In the genomic region with DNA sequence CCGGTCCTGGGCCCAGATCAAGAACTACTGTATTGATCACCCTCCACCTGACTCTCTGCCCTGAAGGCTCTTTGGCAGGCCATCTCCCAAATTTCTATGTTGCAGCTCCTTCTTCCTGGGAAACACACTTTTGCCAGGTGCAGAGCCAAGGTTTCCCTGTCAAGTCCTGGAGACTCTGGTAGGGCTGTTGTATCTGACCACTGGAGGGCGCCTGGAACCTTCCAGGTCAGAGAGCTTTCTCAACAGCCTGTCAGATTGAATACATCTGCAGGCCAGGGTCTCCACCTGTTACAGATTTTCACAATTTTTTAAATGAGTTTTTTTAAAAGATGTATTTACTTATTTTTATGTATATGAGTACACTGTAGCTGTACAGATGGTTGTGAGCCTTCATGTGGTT, we compare ENCODE assay signal across 9 mouse cellular contexts. TPM values are rescaled to one million over a fixed set of nuclear protein-coding genes. Genes with fewer than 3 reads are reported as not detected.
A peak's percentile ranks its signal among the peaks of the same experiment; 100 is the strongest.
DNase-seq lines count a peak whose midpoint lies in the region; ATAC-seq and TF ChIP-seq lines count a peak whose summit lies in the region.
"Had no signal": no experiment of that assay in that cellular context is flagged by ENCODE, and none has a peak within 500 bp of the region (broad histone marks: within the 10 kb centered on the region; RNA-seq: fewer than 3 reads in every experiment).

No protein-coding gene starts in this region.

- no peaks in the 10 kb centered on the region for H3K4me1 ChIP-seq in heart, embryonic 12.5 days (replicated peaks)
- no peaks in the 10 kb centered on the region for H3K4me1 ChIP-seq in bone marrow, adult 2 months (ENCODE audit: control insufficient read depth, insufficient read depth, low read length)
- no peaks in the 10 kb centered on the region for H3K4me1 ChIP-seq in forebrain, embryonic 14.5 days (ENCODE audit: control insufficient read depth, insufficient read depth, low read length)
- no peaks in the 10 kb centered on the region for H3K4me1 ChIP-seq in intestine, embryonic 14.5 days (replicated peaks; ENCODE audit: control insufficient read depth, insufficient read depth, low read length)

- no peak for TF ChIP-seq POLR2A in bone marrow, adult 2 months (IDR thresholded peaks at IDR 0.05; ENCODE audit: borderline replicate concordance, control insufficient read depth, low read depth, low read length)

- no peaks in the 10 kb centered on the region for H3K27me3 ChIP-seq in heart, embryonic 12.5 days (replicated peaks)
- H3K27me3 ChIP-seq in forebrain, embryonic 14.5 days (replicated peaks; ENCODE audit: control insufficient read depth, insufficient read depth, low read length), result no peaks in the 10 kb centered on the region
- no peaks in the 10 kb centered on the region for H3K27me3 ChIP-seq in intestine, embryonic 14.5 days (replicated peaks; ENCODE audit: control insufficient read depth, insufficient read depth, low read length)
- H3K27me3 ChIP-seq: midbrain, embryonic 12.5 days had no signal

- peak; percentile 75 for TF ChIP-seq CTCF in bone marrow, adult 2 months (IDR thresholded peaks at IDR 0.05; ENCODE audit: control insufficient read depth, insufficient read depth, low read length)

- H3K4me2 ChIP-seq in heart, embryonic 12.5 days, result no peak overlapping the region
- H3K4me2 ChIP-seq in forebrain, embryonic 14.5 days (ENCODE audit: low read length), result no peak overlapping the region
- H3K4me2 ChIP-seq in intestine, embryonic 14.5 days (ENCODE audit: low read length), result no peak overlapping the region
- H3K4me2 ChIP-seq: midbrain, embryonic 12.5 days had no signal

- no peaks in the 10 kb centered on the region for H3K9me3 ChIP-seq in heart, embryonic 12.5 days (replicated peaks)
- H3K9me3 ChIP-seq in forebrain, embryonic 14.5 days (replicated peaks; ENCODE audit: control insufficient read depth, low read length), result no peaks in the 10 kb centered on the region
- H3K9me3 ChIP-seq in intestine, embryonic 14.5 days (ENCODE audit: control insufficient read depth, low read length), result no peaks in the 10 kb centered on the region
- H3K9me3 ChIP-seq: midbrain, embryonic 12.5 days had no signal

- H3K9ac ChIP-seq in heart, embryonic 12.5 days, result no peak overlapping the region
- H3K9ac ChIP-seq in forebrain, embryonic 14.5 days (ENCODE audit: low read length), result no peak overlapping the region
- no peak overlapping the region for H3K9ac ChIP-seq in intestine, embryonic 14.5 days (ENCODE audit: low read length)
- H3K9ac ChIP-seq: midbrain, embryonic 12.5 days had no signal

- peaks cover 25% of the 10 kb centered on the region for H3K36me3 ChIP-seq in heart, embryonic 12.5 days
- no peaks in the 10 kb centered on the region for H3K36me3 ChIP-seq in forebrain, embryonic 14.5 days (ENCODE audit: control insufficient read depth, insufficient read depth, low read length)
- no peaks in the 10 kb centered on the region for H3K36me3 ChIP-seq in intestine, embryonic 14.5 days (ENCODE audit: control insufficient read depth, insufficient read depth, low read length)
- H3K36me3 ChIP-seq: midbrain, embryonic 12.5 days had no signal

- ATAC-seq in heart, embryonic 12.5 days (ENCODE audit: insufficient number of reproducible peaks, low FRiP score), result no peak
- peak; percentile 59; the same call in 1 of the 2 replicates for ATAC-seq in forebrain, embryonic 14.5 days
- ATAC-seq in intestine, embryonic 14.5 days (replicated peaks; ENCODE audit: low FRiP score, low TSS enrichment, low read depth), result peak; percentile 56; the same call in 1 of the 2 replicates

- no peak overlapping the region for H3K4me3 ChIP-seq in heart, embryonic 12.5 days
- H3K4me3 ChIP-seq in bone marrow, adult 2 months (replicated peaks; ENCODE audit: control insufficient read depth, low read depth, low read length), result no peak overlapping the region
- H3K4me3 ChIP-seq in forebrain, embryonic 14.5 days (ENCODE audit: low read depth, low read length), result no peak overlapping the region
- H3K4me3 ChIP-seq in intestine, embryonic 14.5 days (ENCODE audit: low read depth, low read length), result no peak overlapping the region
- H3K4me3 ChIP-seq: midbrain, embryonic 12.5 days had no signal

- intact Hi-C loops in left cerebral cortex, postnatal 25 days (cut with DNase I), result no loop called here

- WGBS in heart, embryonic 12.5 days, result 31% methylated on average over 2 of the region's 2 CpGs
- 45% methylated on average over 2 of the region's 2 CpGs for WGBS in bone marrow, adult 2 months
- WGBS in forebrain, embryonic 14.5 days, result 44% methylated on average over 2 of the region's 2 CpGs
- WGBS in intestine, embryonic 14.5 days, result 33% methylated on average over 2 of the region's 2 CpGs

- no peak overlapping the region for H3K27ac ChIP-seq in heart, embryonic 12.5 days (ENCODE audit: poor library complexity, severe bottlenecking)
- H3K27ac ChIP-seq in bone marrow, adult 2 months (ENCODE audit: control insufficient read depth, insufficient read depth, low read depth, low read length, poor library complexity), result no peak overlapping the region
- H3K27ac ChIP-seq in forebrain, embryonic 14.5 days (ENCODE audit: low read depth, low read length), result no peak overlapping the region
- no peak overlapping the region for H3K27ac ChIP-seq in intestine, embryonic 14.5 days (ENCODE audit: low read depth)
- H3K27ac ChIP-seq: midbrain, embryonic 12.5 days had no signal

- DNase-seq in heart, adult 18-20 months, result peak; percentile 69 to 90
- DNase-seq in forebrain, embryonic 14.5 days (ENCODE audit: low spot score), result peak; percentile 81
- DNase-seq in intestine, embryonic 14.5 days (ENCODE audit: low spot score), result peak; percentile 80
- peak; percentile 59 to 69 for DNase-seq in left cerebral cortex, postnatal 25 days (ENCODE audit: low spot score in 2 of 2)
- peak; percentile 16 to 52 for DNase-seq in natural killer cell, adult 2 months (ENCODE audit: low spot score in 2 of 2)
- DNase-seq in testis, postnatal 10 days (ENCODE audit: low spot score), result peak; percentile 89

RNA-seq across cellular contexts. Expression of gene Grhl1, which starts 31.2 kb away (rescaled TPM):
- under 1 TPM; 0.35 to 0.54 TPM for total RNA-seq in heart, adult 18-20 months (2021)
- polyA plus RNA-seq in heart, embryonic 12.5 days (2016; fragmentation: Nextera tagmentation; extraction: Ambion mirVana), result 3.9 and 4.5 TPM in 2 replicates
- not detected in 2 replicates for polyA plus RNA-seq in bone marrow, adult 2 months (2011; ENCODE audit: insufficient read depth, insufficient read length, low replicate concordance, missing spikeins)
- polyA plus RNA-seq in forebrain, embryonic 14.5 days (2014; fragmentation: Nextera tagmentation; extraction: Ambion mirVana), result 0.72 and 0.79 TPM in 2 replicates
- 0.87 and 1.2 TPM in 2 replicates for polyA plus RNA-seq in intestine, embryonic 14.5 days (2014; fragmentation: Nextera tagmentation; extraction: Ambion mirVana)
- 10 to 100 TPM; 11.1 to 11.4 TPM for total RNA-seq in left cerebral cortex, postnatal 25 days (2021)

RNA-seq across cellular contexts. Expression of gene Klf11, which starts 47.8 kb away (rescaled TPM):
- 10 to 100 TPM; 11.6 to 12.4 TPM for total RNA-seq in heart, adult 18-20 months (2021)
- polyA plus RNA-seq in heart, embryonic 12.5 days (2016; fragmentation: Nextera tagmentation; extraction: Ambion mirVana), result 20.6 and 21.6 TPM in 2 replicates
- 10.4 and 11.8 TPM in 2 replicates for polyA plus RNA-seq in bone marrow, adult 2 months (2011; ENCODE audit: insufficient read depth, insufficient read length, low replicate concordance, missing spikeins)
- 14.8 and 17.0 TPM in 2 replicates for polyA plus RNA-seq in forebrain, embryonic 14.5 days (2014; fragmentation: Nextera tagmentation; extraction: Ambion mirVana)
- polyA plus RNA-seq in intestine, embryonic 14.5 days (2014; fragmentation: Nextera tagmentation; extraction: Ambion mirVana), result 12.5 and 15.2 TPM in 2 replicates
- 1 to 10 TPM; 5.6 to 7.0 TPM for total RNA-seq in left cerebral cortex, postnatal 25 days (2021)

Comparison
In these comparisons a context has a peak if more than half of its experiments do, and no peak if none do; other contexts are left out.
1. DNase-seq: peak in every context shown above with its lines; median percentile 89 in testis, postnatal 10 days; 81 in forebrain, embryonic 14.5 days; 80 in intestine, embryonic 14.5 days; 80 in heart, adult 18-20 months; 64 in left cerebral cortex, postnatal 25 days; 34 in natural killer cell, adult 2 months.